Mouse (Mus musculus): ENCODE measurements around the gene Aco2. TPM values are rescaled to one million over a fixed set of nuclear protein-coding genes. Genes with fewer than 3 reads are reported as not detected.

Aco2 gene
- polyA plus RNA-seq, 1 experiment from 2014 or later, result 98.9 TPM

GRCm38 (mm10) chr15:81847161-81847560, 24.9 kb upstream of the Aco2 start:
- Histone ChIP-seq H3K9ac (no peak overlapping the region), H3K9me3 (replicated peaks) (no peaks in the 10 kb centered on the region), H3K27ac (replicated peaks) (no peak overlapping the region), H3K27me3 (no peaks in the 10 kb centered on the region), H3K36me3 (replicated peaks) (peaks cover 41% of the 10 kb centered on the region), H3K4me2 (no peak overlapping the region), H3K4me3 (replicated peaks) (no peak overlapping the region), H3K4me1 (replicated peaks) (peaks cover 11% of the 10 kb centered on the region)
- 76% methylated on average over 4 of the region's 4 CpGs for WGBS (ENCODE audit: insufficient replicate concordance)
- ATAC-seq (ENCODE audit: insufficient read depth), result no peak

DNA sequence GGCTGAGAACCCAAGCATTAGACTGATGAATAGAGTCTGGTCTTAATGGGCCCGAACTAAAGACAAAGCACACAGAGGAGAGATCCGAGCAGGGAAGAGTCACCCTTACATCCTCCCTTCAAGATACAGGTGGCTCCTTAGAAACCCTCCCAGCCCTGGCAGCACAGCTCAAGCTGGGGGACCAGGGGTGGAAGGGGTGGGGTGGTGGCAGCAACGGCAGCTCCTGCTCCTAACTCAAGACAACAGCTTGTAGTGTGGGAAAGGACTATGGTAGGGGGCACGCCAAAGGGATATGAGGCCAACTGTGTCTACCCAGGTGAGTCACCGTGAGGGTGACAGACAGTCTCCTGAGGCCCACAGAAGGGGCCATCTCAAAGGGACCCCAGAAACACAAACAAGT, 24.2 kb upstream of the Aco2 start:
- Histone ChIP-seq H3K27ac (replicated peaks) (no peak overlapping the region), H3K36me3 (replicated peaks) (peaks cover 46% of the 10 kb centered on the region), H3K4me1 (replicated peaks) (peaks cover 11% of the 10 kb centered on the region), H3K27me3 (no peaks in the 10 kb centered on the region), H3K9ac (no peak overlapping the region), H3K4me3 (replicated peaks) (no peak overlapping the region), H3K9me3 (replicated peaks) (no peaks in the 10 kb centered on the region), H3K4me2 (no peak overlapping the region)
- whole genome bisulfite sequencing (ENCODE audit: insufficient replicate concordance), result 82% methylated on average over 5 of the region's 5 CpGs
- ATAC-seq (ENCODE audit: insufficient read depth), result no peak

DNA sequence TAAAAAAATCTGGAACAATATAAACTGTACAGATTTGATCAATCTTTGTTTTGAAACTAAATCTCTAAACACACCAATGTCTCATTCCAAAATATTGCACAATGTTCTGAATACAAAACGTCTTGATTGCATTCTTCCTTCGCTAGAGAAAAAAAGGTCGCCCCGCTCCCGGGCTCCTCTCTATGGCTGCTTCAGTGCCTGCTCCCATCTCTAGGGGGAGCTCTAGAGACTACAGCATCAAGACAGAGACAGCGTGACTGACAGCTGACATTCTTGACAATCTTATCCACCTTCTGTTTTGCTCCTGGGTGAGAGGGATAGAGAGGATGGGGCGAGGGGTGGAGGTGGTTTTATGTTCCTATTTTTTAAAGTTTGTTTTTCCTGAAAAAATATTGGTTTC, 23.8 kb upstream of the Aco2 start:
- Histone ChIP-seq H3K4me1 (replicated peaks) (peaks cover 11% of the 10 kb centered on the region), H3K9ac (no peak overlapping the region), H3K9me3 (replicated peaks) (no peaks in the 10 kb centered on the region), H3K4me2 (no peak overlapping the region), H3K4me3 (replicated peaks) (no peak overlapping the region), H3K27me3 (no peaks in the 10 kb centered on the region), H3K27ac (replicated peaks) (no peak overlapping the region), H3K36me3 (replicated peaks) (peaks cover 49% of the 10 kb centered on the region)
- ATAC-seq (ENCODE audit: insufficient read depth), result no peak
- WGBS (ENCODE audit: insufficient replicate concordance), result 27% methylated on average over 7 of the region's 7 CpGs

- Histone ChIP-seq H3K27ac (replicated peaks) (0 out of 2 replicates have a peak overlapping the region, but pooled peaks have one; percentile 16), H3K4me2 (no peak overlapping the region), H3K4me3 (replicated peaks) (no peak overlapping the region), H3K9ac (no peak overlapping the region), H3K27me3 (no peaks in the 10 kb centered on the region), H3K9me3 (replicated peaks) (no peaks in the 10 kb centered on the region), H3K36me3 (replicated peaks) (peaks cover 56% of the 10 kb centered on the region), H3K4me1 (replicated peaks) (peaks cover 18% of the 10 kb centered on the region)
- no peak for ATAC-seq (ENCODE audit: insufficient read depth)
- WGBS (ENCODE audit: insufficient replicate concordance), result 80% methylated on average over 9 of the region's 9 CpGs
These were observed 23.0 kb upstream of the Aco2 start for GRCm38 (mm10) chr15:81849104-81849503.

DNA sequence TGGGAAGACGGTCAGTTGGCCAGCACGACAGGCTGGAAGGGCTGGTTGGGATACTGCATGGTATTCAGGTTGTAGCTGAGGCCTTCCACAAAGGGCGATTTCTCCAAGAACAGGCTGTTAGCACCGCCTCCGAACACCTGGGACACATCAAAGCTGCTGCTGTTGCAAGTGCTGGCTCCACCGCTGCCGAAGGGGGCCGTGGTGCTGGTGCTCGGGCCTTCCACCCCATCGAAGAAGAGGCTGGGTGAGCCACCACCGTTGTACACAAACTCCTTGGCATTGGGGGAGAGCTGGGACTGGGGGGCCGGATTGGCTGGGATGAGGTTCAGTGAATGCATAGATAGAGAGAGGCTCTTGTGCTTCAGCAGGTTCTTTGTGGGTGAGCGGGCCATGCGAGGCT, 21.4 kb upstream of the Aco2 start:
- H3K36me3 ChIP-seq (replicated peaks), result peaks cover 67% of the 10 kb centered on the region
- H3K27ac ChIP-seq (replicated peaks), result no peak overlapping the region
- no peak for ATAC-seq (ENCODE audit: insufficient read depth)
- H3K9me3 ChIP-seq (replicated peaks), result no peaks in the 10 kb centered on the region
- H3K9ac ChIP-seq, result no peak overlapping the region
- no peak overlapping the region for H3K4me3 ChIP-seq (replicated peaks)
- no peak overlapping the region for H3K4me2 ChIP-seq
- 88% methylated on average over 14 of the region's 14 CpGs for WGBS (ENCODE audit: insufficient replicate concordance)
- H3K4me1 ChIP-seq (replicated peaks), result peaks cover 30% of the 10 kb centered on the region
- no peaks in the 10 kb centered on the region for H3K27me3 ChIP-seq

DNA sequence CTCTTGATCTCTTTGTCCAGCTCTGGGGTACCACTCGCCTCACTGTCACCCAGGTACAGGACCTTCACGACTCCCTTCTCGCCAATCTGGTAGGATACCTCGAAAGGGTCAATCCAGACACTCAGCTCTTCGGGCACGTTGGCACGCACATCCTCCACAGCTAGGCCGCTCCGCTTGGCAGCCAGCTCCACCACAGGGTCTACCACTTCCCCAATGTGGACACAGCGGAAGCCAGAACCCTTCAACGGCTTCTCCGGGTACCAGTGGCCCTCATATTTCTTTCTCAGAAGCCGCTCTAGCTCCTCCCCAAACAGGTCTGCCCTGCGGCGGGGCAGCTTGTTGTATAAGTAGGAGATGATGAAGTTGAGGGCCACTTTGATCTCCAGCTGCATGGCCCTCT, 20.7 kb upstream of the Aco2 start:
- Histone ChIP-seq H3K27me3 (no peaks in the 10 kb centered on the region), H3K27ac (replicated peaks) (no peak overlapping the region), H3K9me3 (replicated peaks) (no peaks in the 10 kb centered on the region), H3K4me1 (replicated peaks) (peaks cover 31% of the 10 kb centered on the region), H3K36me3 (replicated peaks) (peaks cover 67% of the 10 kb centered on the region), H3K4me3 (replicated peaks) (no peak overlapping the region), H3K4me2 (no peak overlapping the region), H3K9ac (no peak overlapping the region)
- no peak for ATAC-seq (ENCODE audit: insufficient read depth)
- 86% methylated on average over 15 of the region's 15 CpGs for WGBS (ENCODE audit: insufficient replicate concordance)

DNA sequence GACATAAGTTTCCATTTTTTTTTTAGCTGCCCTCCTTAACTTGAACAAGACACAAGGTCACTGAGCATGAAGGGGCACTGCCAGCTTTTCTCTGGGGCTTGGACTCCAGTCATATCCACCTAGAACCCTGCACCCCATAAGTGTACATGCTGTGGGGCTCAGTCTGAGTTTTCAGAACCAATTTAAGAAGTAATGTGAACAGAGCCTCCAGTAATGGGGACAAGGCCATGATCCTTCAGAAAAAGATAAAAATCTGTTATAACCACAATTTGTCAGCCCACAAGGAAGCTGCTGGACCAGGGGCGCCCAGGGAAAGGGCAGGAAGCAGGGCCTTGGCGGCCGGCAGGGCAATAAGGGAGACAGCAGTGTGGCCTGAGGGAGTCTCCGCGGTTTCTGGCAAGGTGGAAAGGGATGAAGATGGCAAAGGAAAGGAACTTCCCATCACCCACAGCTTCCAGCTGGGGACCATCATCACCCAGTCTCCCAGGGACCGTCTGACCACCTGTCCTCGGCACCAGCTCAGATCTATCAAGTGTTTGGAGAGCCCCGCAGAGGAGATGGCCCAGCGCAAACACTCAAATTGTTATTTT, 19.6 kb upstream of the Aco2 start:
- Histone ChIP-seq H3K4me2 (no peak overlapping the region), H3K4me3 (replicated peaks) (no peak overlapping the region), H3K9ac (no peak overlapping the region), H3K27me3 (no peaks in the 10 kb centered on the region), H3K27ac (replicated peaks) (peak overlapping the region; percentile 51; the same call in 1 of the 2 replicates), H3K36me3 (replicated peaks) (peaks cover 64% of the 10 kb centered on the region), H3K4me1 (replicated peaks) (peaks cover 41% of the 10 kb centered on the region), H3K9me3 (replicated peaks) (no peaks in the 10 kb centered on the region)
- ATAC-seq (ENCODE audit: insufficient read depth), result no peak
- 72% methylated on average over 9 of the region's 9 CpGs for WGBS (ENCODE audit: insufficient replicate concordance)

- H3K27ac ChIP-seq (replicated peaks), result peak overlapping the region; percentile 53; the same call in 1 of the 2 replicates
- H3K4me1 ChIP-seq (replicated peaks), result peaks cover 41% of the 10 kb centered on the region
- H3K36me3 ChIP-seq (replicated peaks), result peaks cover 59% of the 10 kb centered on the region
- no peak overlapping the region for H3K9ac ChIP-seq
- WGBS (ENCODE audit: insufficient replicate concordance), result 69% methylated on average over 7 of the region's 7 CpGs
- no peaks in the 10 kb centered on the region for H3K9me3 ChIP-seq (replicated peaks)
- no peak overlapping the region for H3K4me3 ChIP-seq (replicated peaks)
- ATAC-seq (ENCODE audit: insufficient read depth), result no peak
- no peaks in the 10 kb centered on the region for H3K27me3 ChIP-seq
- no peak overlapping the region for H3K4me2 ChIP-seq
These were observed 19.0 kb upstream of the Aco2 start for GRCm38 (mm10) chr15:81853081-81853480.

DNA sequence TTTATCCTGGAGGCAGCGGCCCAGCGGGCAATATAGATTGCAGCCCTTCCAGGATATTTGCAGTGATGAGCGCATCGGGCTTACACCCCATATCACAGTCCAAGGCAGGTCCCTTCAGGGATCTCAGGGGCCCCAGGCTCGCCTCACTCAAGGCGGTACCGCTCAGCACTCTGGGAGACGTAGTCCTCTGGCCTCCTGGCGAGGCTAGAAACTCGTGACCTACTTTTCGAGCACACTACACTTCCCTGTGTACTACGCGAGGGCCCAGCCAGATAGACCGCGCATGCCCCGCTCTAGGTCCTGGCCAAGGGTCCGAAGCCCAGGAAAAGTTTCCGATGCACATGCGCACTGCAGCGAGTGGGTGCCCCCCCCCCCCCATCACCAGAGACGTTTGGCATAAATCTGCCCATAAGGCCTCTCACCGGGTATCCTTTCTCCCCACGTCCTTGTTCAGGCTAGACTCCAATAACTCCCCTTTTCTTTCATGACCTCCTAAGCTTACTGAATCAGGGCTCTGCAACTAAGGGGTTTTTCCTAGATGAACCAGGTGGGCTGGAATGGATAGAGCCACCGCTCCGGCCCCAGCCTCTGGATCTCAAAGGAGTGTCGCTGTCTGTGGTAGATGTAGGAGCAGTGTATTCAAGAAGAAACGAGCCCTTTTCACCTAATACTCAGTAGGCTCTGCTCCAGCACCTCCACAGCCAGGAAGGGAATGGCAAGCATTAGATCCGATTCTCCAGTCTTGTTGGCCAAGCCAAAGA, 15.9 kb upstream of the Aco2 start:
- WGBS (ENCODE audit: insufficient replicate concordance), result under 1% methylated on average over 28 of the region's 28 CpGs
- H3K4me2 ChIP-seq, result peak overlapping the region; percentile 96
- peak overlapping the region; percentile 95 for H3K9ac ChIP-seq
- H3K4me3 ChIP-seq (replicated peaks), result peak overlapping the region; percentile 87
- H3K9me3 ChIP-seq (replicated peaks), result no peaks in the 10 kb centered on the region
- no peaks in the 10 kb centered on the region for H3K27me3 ChIP-seq
- H3K27ac ChIP-seq (replicated peaks), result peak overlapping the region; percentile 91
- ATAC-seq (ENCODE audit: insufficient read depth), result peak; percentile 85
- peaks cover 66% of the 10 kb centered on the region for H3K4me1 ChIP-seq (replicated peaks)
- peaks cover 34% of the 10 kb centered on the region for H3K36me3 ChIP-seq (replicated peaks)

DNA sequence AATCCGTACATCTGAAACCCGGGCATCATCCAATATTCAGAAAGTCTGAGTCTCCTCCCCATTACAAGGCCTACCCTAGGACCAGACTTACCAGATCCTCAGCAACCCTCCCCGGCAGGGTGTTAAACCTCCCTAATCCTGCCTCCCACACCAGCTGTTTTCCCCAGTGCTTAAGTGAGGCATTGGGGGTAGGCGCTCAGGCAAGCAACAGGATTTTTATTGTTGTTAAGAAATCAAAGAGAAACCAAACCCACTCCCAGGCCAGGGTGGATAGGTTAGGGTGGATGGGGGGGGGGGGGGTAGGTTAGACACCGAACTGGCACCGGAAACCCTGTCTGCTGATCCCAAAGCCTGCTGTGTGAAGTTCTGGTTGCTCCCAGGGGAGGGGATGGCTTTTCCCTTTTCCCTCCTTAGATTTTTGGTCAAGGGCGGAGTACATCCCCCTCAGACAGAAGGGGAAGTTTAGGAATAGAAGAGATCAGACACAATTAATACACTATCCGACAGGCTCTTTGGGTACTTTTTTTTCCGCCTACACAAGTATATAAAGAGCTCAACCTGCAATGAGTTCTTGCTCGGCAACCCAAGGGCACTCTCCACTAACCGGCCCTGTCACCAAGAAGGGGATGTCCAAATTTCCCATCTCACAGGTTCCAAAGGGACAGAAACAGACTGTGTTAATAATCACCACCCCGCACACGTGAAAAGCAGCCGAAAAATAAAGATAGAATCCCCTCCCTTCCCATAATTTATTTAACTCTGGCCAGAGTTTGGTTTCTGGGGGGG, 15.0 kb upstream of the Aco2 start:
- peaks cover 26% of the 10 kb centered on the region for H3K36me3 ChIP-seq (replicated peaks)
- H3K9me3 ChIP-seq (replicated peaks), result no peaks in the 10 kb centered on the region
- peak overlapping the region; percentile 95 for H3K9ac ChIP-seq
- H3K27ac ChIP-seq (replicated peaks), result peak overlapping the region; percentile 91
- no peaks in the 10 kb centered on the region for H3K27me3 ChIP-seq
- ATAC-seq (ENCODE audit: insufficient read depth), result no peak
- H3K4me1 ChIP-seq (replicated peaks), result peaks cover 67% of the 10 kb centered on the region
- H3K4me2 ChIP-seq, result peak overlapping the region; percentile 96
- WGBS (ENCODE audit: insufficient replicate concordance), result under 1% methylated on average over 14 of the region's 14 CpGs
- peak overlapping the region; percentile 87 for H3K4me3 ChIP-seq (replicated peaks)

DNA sequence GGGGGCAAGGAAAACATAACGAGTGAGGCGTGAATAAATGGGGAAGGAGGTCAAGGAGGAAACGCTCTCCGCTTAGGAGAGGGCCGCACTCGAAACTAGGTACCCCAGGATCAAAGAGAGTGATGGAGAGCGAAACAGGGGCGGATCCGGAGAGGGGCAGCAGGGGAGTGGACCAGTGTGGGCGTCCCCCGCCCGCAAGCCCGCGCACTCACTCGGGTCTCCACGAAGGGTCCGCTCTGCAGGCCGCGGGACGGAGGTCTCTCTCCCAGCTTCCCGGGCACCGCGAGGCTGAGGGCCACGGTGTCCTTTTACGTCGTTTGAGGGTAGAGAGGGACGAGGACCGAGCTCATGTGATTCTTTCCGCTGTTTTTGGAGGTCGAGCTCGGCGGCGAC, 14.4 kb upstream of the Aco2 start:
- H3K4me2 ChIP-seq, result peak overlapping the region; percentile 96
- WGBS (ENCODE audit: insufficient replicate concordance), result under 1% methylated on average over 33 of the region's 33 CpGs
- peaks cover 67% of the 10 kb centered on the region for H3K4me1 ChIP-seq (replicated peaks)
- no peaks in the 10 kb centered on the region for H3K9me3 ChIP-seq (replicated peaks)
- H3K4me3 ChIP-seq (replicated peaks), result peak overlapping the region; percentile 87
- H3K36me3 ChIP-seq (replicated peaks), result peaks cover 22% of the 10 kb centered on the region
- H3K27me3 ChIP-seq, result no peaks in the 10 kb centered on the region
- peak; percentile 19 for ATAC-seq (ENCODE audit: insufficient read depth)
- peak overlapping the region; percentile 95 for H3K9ac ChIP-seq
- H3K27ac ChIP-seq (replicated peaks), result peak overlapping the region; percentile 91
